Mouse (Mus musculus): ENCODE results near the gene Gm21958. TPM values are rescaled to one million over a fixed set of nuclear protein-coding genes. Genes with fewer than 3 reads are reported as not detected.

Gm21958 gene
- not detected in 2 replicates for polyA plus RNA-seq (2012)

GRCm38 (mm10) chr3:54714253-54714652, at the start of gene Gm21958:
TSS of gene Gm21958 (minus strand) at chr3:54714353.
- H3K36me3 ChIP-seq (ENCODE audit: control insufficient read depth), result peaks cover 94% of the 10 kb centered on the region
- H3K4me3 ChIP-seq (replicated peaks), result no peak within 1 kb of the TSS
- no peaks in the 10 kb centered on the region for H3K4me1 ChIP-seq (ENCODE audit: control insufficient read depth)
- no peak for TF ChIP-seq TAL1 (IDR thresholded peaks at IDR 0.05; ENCODE audit: low read length)
- TF ChIP-seq GATA1 (IDR thresholded peaks at IDR 0.05; ENCODE audit: low read length), result no peak
- no peaks in the 10 kb centered on the region for H3K9me3 ChIP-seq (ENCODE audit: control insufficient read depth, low read length)
- no peaks in the 10 kb centered on the region for H3K27me3 ChIP-seq (ENCODE audit: control insufficient read depth)

DNA sequence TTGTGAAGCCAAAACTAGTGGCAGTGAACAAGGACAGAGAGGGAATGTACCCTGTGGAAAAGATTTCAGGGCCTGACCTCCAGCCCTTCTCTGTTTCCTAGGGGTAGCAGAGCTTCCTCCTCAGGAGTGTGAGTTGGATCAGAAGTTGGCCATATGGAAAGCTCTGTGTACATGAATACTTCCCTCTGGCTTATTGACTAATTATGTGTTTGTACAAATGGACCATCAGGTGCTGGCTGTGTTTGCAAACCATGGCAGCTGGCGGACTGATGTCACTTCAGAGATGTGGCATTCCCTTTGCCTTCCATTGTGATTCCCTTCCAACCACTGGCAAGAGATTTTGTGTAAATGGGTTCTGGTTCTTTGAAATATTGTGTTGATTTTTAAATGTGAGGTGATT, 47.1 kb upstream of the Gm21958 start:
- peaks cover 10% of the 10 kb centered on the region for H3K9me3 ChIP-seq (ENCODE audit: control insufficient read depth, low read length)
- TF ChIP-seq TAL1 (IDR thresholded peaks at IDR 0.05; ENCODE audit: low read length), result no peak
- TF ChIP-seq GATA1 (IDR thresholded peaks at IDR 0.05; ENCODE audit: low read length), result no peak
- H3K4me3 ChIP-seq (replicated peaks), result no peak overlapping the region
- peaks cover 11% of the 10 kb centered on the region for H3K27me3 ChIP-seq (ENCODE audit: control insufficient read depth)
- H3K36me3 ChIP-seq (ENCODE audit: control insufficient read depth), result no peaks in the 10 kb centered on the region
- no peaks in the 10 kb centered on the region for H3K4me1 ChIP-seq (ENCODE audit: control insufficient read depth)

- H3K4me3 ChIP-seq (replicated peaks), result no peak overlapping the region
- H3K27me3 ChIP-seq (ENCODE audit: control insufficient read depth), result peaks cover 18% of the 10 kb centered on the region
- peaks cover 8% of the 10 kb centered on the region for H3K9me3 ChIP-seq (ENCODE audit: control insufficient read depth, low read length)
- no peaks in the 10 kb centered on the region for H3K4me1 ChIP-seq (ENCODE audit: control insufficient read depth)
- H3K36me3 ChIP-seq (ENCODE audit: control insufficient read depth), result no peaks in the 10 kb centered on the region
- no peak for TF ChIP-seq TAL1 (IDR thresholded peaks at IDR 0.05; ENCODE audit: low read length)
- no peak for TF ChIP-seq GATA1 (IDR thresholded peaks at IDR 0.05; ENCODE audit: low read length)
Measured at GRCm38 (mm10) chr3:54760321-54761115, 46.4 kb upstream of the Gm21958 start.

DNA sequence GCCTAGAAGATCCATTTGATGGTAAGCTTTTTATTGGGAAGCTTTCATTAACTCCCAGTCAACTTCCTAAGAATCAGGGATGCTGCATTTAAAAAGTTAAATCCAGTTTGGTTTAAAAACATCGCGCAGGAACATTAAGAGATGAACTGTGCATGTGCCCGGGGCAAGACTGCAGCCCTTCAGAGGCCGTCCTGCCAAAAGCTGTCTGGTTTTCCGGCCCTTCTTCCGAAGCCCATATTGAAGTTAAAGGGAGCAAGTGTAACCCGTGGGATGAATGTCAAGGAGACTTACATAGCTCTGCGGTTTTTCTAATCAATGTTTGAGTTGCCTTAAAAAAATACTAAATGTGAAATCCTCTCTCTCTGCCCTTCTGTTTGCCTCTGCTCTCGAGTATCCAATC, 45.1 kb upstream of the Gm21958 start:
- TF ChIP-seq TAL1 (IDR thresholded peaks at IDR 0.05; ENCODE audit: low read length) (no peak), GATA1 (IDR thresholded peaks at IDR 0.05; ENCODE audit: low read length) (no peak)
- H3K4me1 ChIP-seq (ENCODE audit: control insufficient read depth), result no peaks in the 10 kb centered on the region
- H3K4me3 ChIP-seq (replicated peaks), result no peak overlapping the region
- H3K9me3 ChIP-seq (ENCODE audit: control insufficient read depth, low read length), result peaks cover 4% of the 10 kb centered on the region
- no peaks in the 10 kb centered on the region for H3K36me3 ChIP-seq (ENCODE audit: control insufficient read depth)
- H3K27me3 ChIP-seq (ENCODE audit: control insufficient read depth), result peaks cover 29% of the 10 kb centered on the region

- Histone ChIP-seq H3K27me3 (ENCODE audit: control insufficient read depth) (peaks cover 29% of the 10 kb centered on the region), H3K9me3 (ENCODE audit: control insufficient read depth, low read length) (no peaks in the 10 kb centered on the region)
Measured at GRCm38 (mm10) chr3:54757446-54757845, 43.3 kb upstream of the Gm21958 start.

GRCm38 (mm10) chr3:54756058-54756457, 41.9 kb upstream of the Gm21958 start:
- no peak overlapping the region for H3K4me3 ChIP-seq (replicated peaks)
- TF ChIP-seq TAL1 (IDR thresholded peaks at IDR 0.05; ENCODE audit: low read length), result no peak
- no peak for TF ChIP-seq GATA1 (IDR thresholded peaks at IDR 0.05; ENCODE audit: low read length)
- H3K27me3 ChIP-seq (ENCODE audit: control insufficient read depth), result peaks cover 29% of the 10 kb centered on the region
- H3K9me3 ChIP-seq (ENCODE audit: control insufficient read depth, low read length), result no peaks in the 10 kb centered on the region
- peaks cover 1% of the 10 kb centered on the region for H3K36me3 ChIP-seq (ENCODE audit: control insufficient read depth)
- H3K4me1 ChIP-seq (ENCODE audit: control insufficient read depth), result no peaks in the 10 kb centered on the region

More at GRCm38 (mm10) chr3:54757446-54757845, 43.3 kb upstream of the Gm21958 start:
- Histone ChIP-seq H3K4me1 (ENCODE audit: control insufficient read depth) (no peaks in the 10 kb centered on the region), H3K4me3 (replicated peaks) (no peak overlapping the region), H3K36me3 (ENCODE audit: control insufficient read depth) (no peaks in the 10 kb centered on the region)
- TF ChIP-seq GATA1 (IDR thresholded peaks at IDR 0.05; ENCODE audit: low read length) (no peak), TAL1 (IDR thresholded peaks at IDR 0.05; ENCODE audit: low read length) (no peak)

DNA sequence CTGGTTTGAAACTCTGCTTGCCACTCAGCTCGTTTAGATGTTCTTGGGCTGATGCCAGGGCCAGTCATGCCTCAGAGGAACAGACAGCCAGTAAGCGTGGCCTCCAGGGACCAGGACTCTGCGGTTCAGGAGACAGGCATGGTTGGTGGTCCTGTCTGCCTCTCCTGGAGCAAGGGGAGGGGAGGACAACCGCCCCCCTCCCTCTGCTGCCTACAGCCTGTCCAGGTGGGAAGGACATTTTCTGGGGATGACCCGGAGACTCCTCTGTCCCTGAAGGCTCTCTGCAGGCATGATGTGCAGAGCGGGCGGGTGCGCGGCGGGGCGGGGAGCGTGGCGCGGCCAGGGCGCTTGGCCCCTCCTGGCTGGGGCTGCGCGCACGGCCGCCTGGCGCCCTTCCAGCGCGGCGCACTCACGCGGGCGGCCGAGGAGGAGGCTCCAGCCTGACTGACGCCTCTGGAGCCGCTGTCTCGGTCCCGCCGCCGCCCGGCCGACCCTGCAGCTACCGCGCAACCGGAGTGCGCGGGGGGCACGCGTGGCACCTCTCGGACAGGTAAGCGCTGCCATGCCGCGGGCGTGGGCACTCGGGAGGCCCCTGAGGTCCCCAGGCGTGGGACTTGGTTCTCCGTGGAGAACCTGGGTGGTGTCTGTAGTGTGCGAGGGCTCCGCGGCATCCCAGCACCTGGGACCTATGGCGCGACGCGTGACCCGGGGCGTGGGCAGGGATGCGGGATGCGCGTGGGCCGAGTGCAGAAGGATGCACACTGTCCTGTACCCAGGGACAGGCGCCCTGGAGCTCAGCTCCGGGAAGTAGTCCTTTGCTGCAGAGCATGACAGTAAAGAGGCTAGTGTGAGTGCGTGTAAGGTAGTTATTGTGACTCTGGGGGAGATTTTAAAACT, 41.2 kb upstream of the Gm21958 start, which contains the start of gene Smad9:
Gene Smad9 (plus strand): TSS at position 438 of the 897 bp plus-strand sequence.
- Histone ChIP-seq H3K4me3 (replicated peaks) (peak within 1 kb of the TSS; percentile 40), H3K9me3 (ENCODE audit: control insufficient read depth, low read length) (no peaks in the 10 kb centered on the region), H3K27me3 (ENCODE audit: control insufficient read depth) (peaks cover 29% of the 10 kb centered on the region), H3K36me3 (ENCODE audit: control insufficient read depth) (peaks cover 7% of the 10 kb centered on the region), H3K4me1 (ENCODE audit: control insufficient read depth) (no peaks in the 10 kb centered on the region)
- no peak for TF ChIP-seq TAL1 (IDR thresholded peaks at IDR 0.05; ENCODE audit: low read length)

GRCm38 (mm10) chr3:54753411-54753810, 39.3 kb upstream of the Gm21958 start:
- Histone ChIP-seq H3K27me3 (ENCODE audit: control insufficient read depth) (peaks cover 29% of the 10 kb centered on the region), H3K4me3 (replicated peaks) (no peak overlapping the region), H3K4me1 (ENCODE audit: control insufficient read depth) (no peaks in the 10 kb centered on the region), H3K9me3 (ENCODE audit: control insufficient read depth, low read length) (no peaks in the 10 kb centered on the region), H3K36me3 (ENCODE audit: control insufficient read depth) (peaks cover 25% of the 10 kb centered on the region)
- TF ChIP-seq GATA1 (IDR thresholded peaks at IDR 0.05; ENCODE audit: low read length), result no peak
- TF ChIP-seq TAL1 (IDR thresholded peaks at IDR 0.05; ENCODE audit: low read length), result no peak

- Histone ChIP-seq H3K27me3 (ENCODE audit: control insufficient read depth) (no peaks in the 10 kb centered on the region), H3K4me3 (replicated peaks) (no peak overlapping the region), H3K36me3 (ENCODE audit: control insufficient read depth) (peaks cover 93% of the 10 kb centered on the region), H3K4me1 (ENCODE audit: control insufficient read depth) (no peaks in the 10 kb centered on the region), H3K9me3 (ENCODE audit: control insufficient read depth, low read length) (no peaks in the 10 kb centered on the region)
- TF ChIP-seq GATA1 (IDR thresholded peaks at IDR 0.05; ENCODE audit: low read length) (no peak), TAL1 (IDR thresholded peaks at IDR 0.05; ENCODE audit: low read length) (no peak)
Measured at GRCm38 (mm10) chr3:54745799-54746198, 31.6 kb upstream of the Gm21958 start.
